Mouse (Mus musculus) 3134 (cell line): ENCODE data around the gene Hdgfl3.

Source experiments
- DNase-seq: peaks from one replicate; pipeline ENCODE4 v3.0.0-alpha.2; 2011; ENCODE audit warnings: low spot score; ENCODE audit not compliant: insufficient read length; ENCODE audit errors: extremely low read depth

Gene Hdgfl3

GRCm38 (mm10) chr7:81904094-81904493 is 30.2 kb downstream of the Hdgfl3 start:
- DNase-seq: no peak

- DNase-seq: no peak
Observed at GRCm38 (mm10) chr7:81899361-81899760, 34.9 kb downstream of the Hdgfl3 start.

- no peak for DNase-seq
Observed at GRCm38 (mm10) chr7:81885128-81885527, 49.1 kb downstream of the Hdgfl3 start.

- DNase-seq: no peak
Observed at GRCm38 (mm10) chr7:81881600-81881999, 52.7 kb downstream of the Hdgfl3 start.

GRCm38 (mm10) chr7:81880797-81881196 is 53.5 kb downstream of the Hdgfl3 start:
- DNase-seq: no peak

- DNase-seq: no peak
Observed at GRCm38 (mm10) chr7:81880286-81880685, 54.0 kb downstream of the Hdgfl3 start.

DNA sequence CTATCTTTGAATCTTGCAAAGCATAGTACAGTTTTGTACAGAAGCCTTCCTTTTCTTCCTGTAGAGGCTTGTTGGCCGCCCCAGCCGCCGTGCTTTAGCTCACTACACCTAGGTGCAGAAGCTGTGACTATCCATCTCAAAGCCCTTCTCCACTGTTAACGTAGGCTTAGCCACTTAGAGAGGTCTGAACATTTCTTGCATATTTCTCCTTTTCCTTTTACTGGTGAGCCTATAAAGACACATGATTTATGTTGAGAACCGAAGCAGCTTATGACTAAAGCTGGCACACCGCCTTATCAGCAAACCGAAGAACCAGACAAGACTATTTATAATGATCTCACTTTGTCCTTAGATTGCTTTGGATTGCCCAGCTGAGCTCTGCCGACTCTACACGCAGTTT is 58.9 kb downstream of the Hdgfl3 start:
- DNase-seq: no peak

- DNase-seq: peak; percentile 44
Observed at GRCm38 (mm10) chr7:81874636-81875035, 59.6 kb downstream of the Hdgfl3 start.

GRCm38 (mm10) chr7:81873807-81874206 is 60.5 kb downstream of the Hdgfl3 start:
- DNase-seq: no peak

DNA sequence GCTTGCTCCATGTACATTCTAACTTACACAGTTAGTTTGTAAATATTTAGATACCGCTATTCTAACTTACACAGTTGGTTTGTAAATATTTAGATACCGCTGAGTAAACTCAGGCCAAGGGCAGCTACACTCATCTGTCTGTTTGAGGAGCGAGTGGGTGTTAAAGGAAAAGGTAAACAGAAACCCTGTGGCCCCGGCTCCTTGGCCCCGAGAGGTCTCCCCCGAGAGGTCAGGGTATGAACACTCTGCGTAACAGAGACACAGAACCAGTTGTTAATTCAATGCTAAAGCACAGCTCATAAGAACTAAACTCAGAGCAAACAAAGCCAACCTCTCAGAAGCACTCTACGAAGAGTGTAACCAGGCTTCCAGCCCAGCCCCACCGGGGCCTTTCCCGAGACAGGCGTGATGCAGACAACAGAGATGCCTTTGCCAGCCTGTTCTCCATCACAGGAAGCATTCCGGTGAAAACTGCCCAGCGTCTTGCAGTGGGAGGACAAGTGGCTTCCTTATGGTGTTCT is 61.7 kb downstream of the Hdgfl3 start:
- DNase-seq: no peak

GRCm38 (mm10) chr7:81868158-81868557 is 66.1 kb downstream of the Hdgfl3 start:
- DNase-seq: peak; percentile 65

DNA sequence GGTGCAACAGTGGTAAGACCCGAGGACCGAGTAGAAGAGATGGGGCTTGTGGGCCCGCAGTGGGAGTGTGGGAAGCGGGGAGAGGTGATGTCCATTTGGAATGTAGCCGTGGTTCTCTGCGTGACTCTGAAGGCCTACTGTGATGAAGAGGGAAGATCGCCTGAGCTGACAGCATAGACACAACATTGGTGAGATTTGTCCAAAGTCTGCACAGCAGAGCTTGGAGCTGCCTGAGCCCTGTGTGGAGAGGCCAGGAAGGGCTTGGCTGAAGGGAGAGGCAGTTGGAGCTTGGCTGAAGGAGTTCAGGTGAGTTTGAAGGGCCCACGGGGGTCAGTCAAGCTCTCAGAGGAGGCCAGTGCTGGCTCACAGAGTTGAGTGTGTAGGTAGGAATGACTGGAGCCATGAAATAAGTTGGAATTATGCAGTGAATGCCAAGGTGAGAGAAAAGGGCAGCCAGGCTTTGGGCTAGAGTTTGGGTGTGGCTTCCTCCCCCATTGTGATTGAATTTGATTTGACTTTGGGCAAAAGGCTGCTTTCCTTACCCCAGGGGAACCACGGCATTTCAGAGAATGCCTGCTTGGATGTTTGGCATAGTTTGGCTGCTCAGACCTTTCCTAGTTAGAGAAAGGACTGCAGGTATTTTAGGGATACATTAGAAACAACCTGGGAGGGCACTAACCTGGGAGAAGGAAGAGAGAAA is 66.9 kb downstream of the Hdgfl3 start:
- DNase-seq: no peak

- DNase-seq: no peak
Observed at GRCm38 (mm10) chr7:81865937-81866336, 68.3 kb downstream of the Hdgfl3 start.

DNA sequence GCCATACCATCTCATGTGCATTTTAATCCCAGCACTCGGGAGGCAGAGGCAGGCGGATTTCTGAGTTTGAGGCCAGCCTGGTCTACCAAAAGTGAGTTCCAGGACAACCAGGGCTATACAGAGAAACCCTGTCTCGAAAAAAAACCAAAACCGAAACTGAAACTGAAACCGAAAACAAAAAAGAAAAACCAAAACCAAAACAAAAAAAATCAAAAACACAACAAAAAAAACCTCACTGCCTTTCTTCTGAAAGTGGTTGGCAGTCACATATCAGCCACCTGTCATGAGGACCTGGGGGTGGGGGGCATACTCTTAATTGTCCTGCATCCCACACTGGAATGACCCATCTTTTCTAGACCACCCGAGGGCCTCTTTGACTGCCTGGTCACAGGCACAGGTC is 69.7 kb downstream of the Hdgfl3 start:
- no peak for DNase-seq

GRCm38 (mm10) chr7:81862587-81863583 is 71.4 kb downstream of the Hdgfl3 start:
- no peak for DNase-seq

- no peak for DNase-seq
Observed at GRCm38 (mm10) chr7:81861921-81862320, 72.4 kb downstream of the Hdgfl3 start.

DNA sequence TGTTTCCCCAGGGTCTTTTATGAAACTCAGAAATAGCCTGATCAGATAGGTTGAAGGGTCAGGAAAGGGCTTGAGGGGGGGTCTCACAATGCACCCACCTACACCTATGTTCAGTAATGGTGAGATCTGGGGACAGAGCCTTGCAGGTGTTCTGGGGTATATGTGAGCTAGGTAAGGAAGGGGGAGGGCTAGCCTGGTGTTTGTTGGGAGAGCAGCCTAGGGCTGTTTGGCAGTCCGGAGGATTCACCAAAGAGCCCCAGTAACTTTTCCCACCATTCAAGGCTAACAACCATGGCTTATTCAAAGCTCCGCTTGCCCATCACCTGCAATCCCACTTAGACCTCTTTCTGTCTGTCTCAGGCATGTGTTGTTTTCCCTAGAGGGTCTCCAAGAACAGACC is 72.8 kb downstream of the Hdgfl3 start:
- no peak for DNase-seq

GRCm38 (mm10) chr7:81860996-81861395 is 73.3 kb downstream of the Hdgfl3 start:
- DNase-seq: no peak

GRCm38 (mm10) chr7:81860071-81860470 is 74.2 kb downstream of the Hdgfl3 start:
- no peak for DNase-seq

GRCm38 (mm10) chr7:81858968-81859721 is 75.1 kb downstream of the Hdgfl3 start, which contains the start of gene Tm6sf1:
TSS of gene Tm6sf1 (plus strand) at chr7:81859001.
- DNase-seq: no peak

- DNase-seq: no peak
Observed at GRCm38 (mm10) chr7:81858236-81858635, 76.0 kb downstream of the Hdgfl3 start.
